Comparison of ENCODE assay signal across 8 mouse cellular contexts in genomic region chr10:121033128-121033791, GRCm38 (mm10). TPM values are rescaled to one million over a fixed set of nuclear protein-coding genes. Genes with fewer than 3 reads are reported as not detected.
DNase-seq lines count a peak whose midpoint lies in the region; ATAC-seq and TF ChIP-seq lines count a peak whose summit lies in the region.

No protein-coding gene starts in this region.

- peak overlapping the region; percentile 95 for H3K4me2 ChIP-seq in heart, embryonic 16.5 days (ENCODE audit: low read depth, low read length)
- peak overlapping the region; percentile 98 for H3K4me2 ChIP-seq in neural tube, embryonic 15.5 days

- peak; percentile 84 for ATAC-seq in heart, embryonic 16.5 days (replicated peaks; ENCODE audit: extremely low read depth, insufficient read depth, low FRiP score)
- ATAC-seq in neural tube, embryonic 15.5 days (ENCODE audit: low FRiP score): peak; percentile 84

- peak overlapping the region; percentile 73 for H3K9ac ChIP-seq in heart, embryonic 16.5 days (ENCODE audit: low read length)
- peak overlapping the region; percentile 60 for H3K9ac ChIP-seq in neural tube, embryonic 15.5 days (replicated peaks)

- DNase-seq in CD8-positive naive resting alpha-beta T cell, adult 2 months (ENCODE audit: low read depth in 2 of 2, low spot score in 2 of 2): peak; percentile 35 to 53
- DNase-seq in brain, adult 2 months (ENCODE audit: low read depth, low spot score): peak; percentile 83
- DNase-seq in forebrain, embryonic 10.5 days (ENCODE audit: extremely low spot score, low spot score): peak; percentile 82
- DNase-seq in kidney, postnatal 25 days: peak; percentile 85 to 89
- peak; percentile 69 for DNase-seq in lung, adult 2 months
- peak; percentile 50 for DNase-seq in testis, postnatal 14 days (ENCODE audit: low spot score)

- H3K4me1 ChIP-seq in forebrain, embryonic 10.5 days: peaks cover 17% of the 10 kb centered on the region
- peaks cover 8% of the 10 kb centered on the region for H3K4me1 ChIP-seq in heart, embryonic 16.5 days (ENCODE audit: control insufficient read depth, insufficient read depth, low read length)
- H3K4me1 ChIP-seq in lung, adult 2 months (ENCODE audit: control insufficient read depth, insufficient read depth, low read length): peaks cover 5% of the 10 kb centered on the region; the same call in 1 of the 2 replicates
- H3K4me1 ChIP-seq in neural tube, embryonic 15.5 days: peaks cover 15% of the 10 kb centered on the region

- peaks cover 74% of the 10 kb centered on the region for H3K27me3 ChIP-seq in forebrain, embryonic 10.5 days (ENCODE audit: poor library complexity, severe bottlenecking)
- H3K27me3 ChIP-seq in heart, embryonic 16.5 days (ENCODE audit: control insufficient read depth, insufficient read depth, low read length): peaks cover 6% of the 10 kb centered on the region
- H3K27me3 ChIP-seq in neural tube, embryonic 15.5 days (replicated peaks): peaks cover 29% of the 10 kb centered on the region

- H3K36me3 ChIP-seq in forebrain, embryonic 10.5 days (replicated peaks): no peaks in the 10 kb centered on the region
- H3K36me3 ChIP-seq in heart, embryonic 16.5 days (ENCODE audit: control insufficient read depth, insufficient read depth): no peaks in the 10 kb centered on the region
- H3K36me3 ChIP-seq in neural tube, embryonic 15.5 days: no peaks in the 10 kb centered on the region

- H3K4me3 ChIP-seq in forebrain, embryonic 10.5 days: peak overlapping the region; percentile 66
- peak overlapping the region; percentile 74 for H3K4me3 ChIP-seq in heart, embryonic 16.5 days (ENCODE audit: low read length)
- peak overlapping the region; percentile 68 for H3K4me3 ChIP-seq in lung, adult 2 months (replicated peaks; ENCODE audit: extremely low read depth, low read depth, low read length)
- H3K4me3 ChIP-seq in neural tube, embryonic 15.5 days (replicated peaks): peak overlapping the region; percentile 57

- H3K27ac ChIP-seq in forebrain, embryonic 10.5 days: peak overlapping the region; percentile 77; the same call in 1 of the 2 replicates
- peak overlapping the region; percentile 29; the same call in 1 of the 2 replicates for H3K27ac ChIP-seq in heart, embryonic 16.5 days (ENCODE audit: low read length)
- H3K27ac ChIP-seq in neural tube, embryonic 15.5 days (replicated peaks): no peak overlapping the region

- no peak for TF ChIP-seq POLR2A in lung, adult 2 months (IDR thresholded peaks at IDR 0.05; ENCODE audit: borderline replicate concordance, extremely low read depth, low read depth, low read length)

- peak; percentile 54 for TF ChIP-seq CTCF in lung, adult 2 months (IDR thresholded peaks at IDR 0.05; ENCODE audit: insufficient read depth, low read length)

- whole genome bisulfite sequencing in forebrain, embryonic 10.5 days: under 1% methylated on average over 25 of the region's 25 CpGs
- WGBS in heart, embryonic 16.5 days: under 1% methylated on average over 25 of the region's 25 CpGs
- 1% methylated on average over 25 of the region's 25 CpGs for WGBS in lung, adult 2 months
- under 1% methylated on average over 25 of the region's 25 CpGs for WGBS in neural tube, embryonic 15.5 days

- no peaks in the 10 kb centered on the region for H3K9me3 ChIP-seq in forebrain, embryonic 10.5 days
- H3K9me3 ChIP-seq in heart, embryonic 16.5 days (replicated peaks; ENCODE audit: control insufficient read depth, low read length): no peaks in the 10 kb centered on the region
- H3K9me3 ChIP-seq in neural tube, embryonic 15.5 days (replicated peaks): no peaks in the 10 kb centered on the region

RNA-seq across cellular contexts. Expression of gene Wif1, which starts 0.5 kb away (rescaled TPM):
- 2.6 and 2.7 TPM in 2 replicates for polyA plus RNA-seq in forebrain, embryonic 10.5 days (2016; fragmentation: Nextera tagmentation; extraction: Ambion mirVana)
- polyA plus RNA-seq in heart, embryonic 16.5 days (2015; fragmentation: Nextera tagmentation; extraction: Ambion mirVana): 20.6 and 21.4 TPM in 2 replicates
- polyA plus RNA-seq in lung, adult 2 months (2012; rRNA removed): 3.5 and 4.3 TPM in 2 replicates
- polyA plus RNA-seq in neural tube, embryonic 15.5 days (2015; fragmentation: Nextera tagmentation; extraction: Ambion mirVana): 4.3 and 7.4 TPM in 2 replicates

RNA-seq across cellular contexts. Expression of gene Lemd3, which starts 54.1 kb away (rescaled TPM):
- 2.3 and 2.5 TPM in 2 replicates for polyA plus RNA-seq in forebrain, embryonic 10.5 days (2016; fragmentation: Nextera tagmentation; extraction: Ambion mirVana)
- 1.5 and 2.0 TPM in 2 replicates for polyA plus RNA-seq in heart, embryonic 16.5 days (2015; fragmentation: Nextera tagmentation; extraction: Ambion mirVana)
- 5.8 and 7.0 TPM in 2 replicates for polyA plus RNA-seq in lung, adult 2 months (2012; rRNA removed)
- 3.1 and 3.2 TPM in 2 replicates for polyA plus RNA-seq in neural tube, embryonic 15.5 days (2015; fragmentation: Nextera tagmentation; extraction: Ambion mirVana)
